Mouse (Mus musculus): Measurements from ENCODE around the gene Enthd1.

DNA sequence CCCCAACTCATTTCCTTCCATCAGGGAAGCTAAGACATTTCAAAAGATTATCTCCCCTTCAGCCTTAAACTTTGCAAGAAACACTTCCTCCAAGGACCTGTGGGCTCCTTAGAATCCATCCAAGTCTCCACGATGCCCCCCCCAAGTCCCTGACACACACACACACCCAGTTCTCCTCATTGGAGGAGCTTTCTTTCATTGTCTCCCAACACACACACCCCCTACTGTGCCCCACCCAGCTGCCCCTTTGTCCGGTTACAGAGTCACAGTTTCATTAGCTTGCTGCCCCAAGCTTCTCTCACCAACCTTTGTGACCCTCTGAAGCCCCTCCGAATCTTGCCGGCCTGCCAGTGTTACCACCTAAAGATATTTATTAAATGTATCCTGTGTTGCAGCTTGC lies 21.3 kb upstream of the Enthd1 start:
- no peak for TF ChIP-seq CTCF (IDR thresholded peaks at IDR 0.05; ENCODE audit: insufficient read depth, low read depth, low read length)
- no peak for TF ChIP-seq POLR2A (IDR thresholded peaks at IDR 0.05; ENCODE audit: insufficient read depth, low read depth, low read length)
